8 mouse cellular contexts compared by ENCODE assay signal in genomic region chr10:82985700-82986131, GRCm38 (mm10). TPM values are rescaled to one million over a fixed set of nuclear protein-coding genes. Genes with fewer than 3 reads are reported as not detected.
DNase-seq lines count a peak whose midpoint lies in the region; ATAC-seq lines count a peak whose summit lies in the region.

No protein-coding gene starts in this region.

- WGBS in heart, embryonic 14.5 days: under 1% methylated on average over 32 of the region's 32 CpGs
- WGBS in liver, embryonic 16.5 days (ENCODE audit: insufficient replicate concordance): 0% methylated on average over 32 of the region's 32 CpGs

- ATAC-seq in heart, embryonic 14.5 days (ENCODE audit: insufficient number of reproducible peaks, insufficient read depth, low FRiP score, low read depth): 0 out of 2 replicates have a peak, but pooled peaks have one; percentile 0
- peak; percentile 50 for ATAC-seq in liver, embryonic 16.5 days (ENCODE audit: low read depth)

- H3K9ac ChIP-seq in heart, embryonic 14.5 days (ENCODE audit: low read length): peak overlapping the region; percentile 83
- peak overlapping the region; percentile 87 for H3K9ac ChIP-seq in liver, embryonic 16.5 days (ENCODE audit: low read depth, low read length)

- peaks cover 20% of the 10 kb centered on the region for H3K27me3 ChIP-seq in heart, embryonic 14.5 days (ENCODE audit: control insufficient read depth, insufficient read depth, low read length)
- peaks cover 31% of the 10 kb centered on the region for H3K27me3 ChIP-seq in liver, embryonic 16.5 days (ENCODE audit: control insufficient read depth, insufficient read depth, low read depth, low read length)

- H3K4me3 ChIP-seq in heart, embryonic 14.5 days (ENCODE audit: control insufficient read depth in 1 of 2, insufficient read depth in 1 of 2, low read depth in 1 of 2, low read length in 2 of 2): peak overlapping the region; percentile 61 to 85
- H3K4me3 ChIP-seq in liver, embryonic 16.5 days (ENCODE audit: low read depth, low read length): peak overlapping the region; percentile 85

- H3K4me2 ChIP-seq in heart, embryonic 14.5 days (ENCODE audit: low read length): peak overlapping the region; percentile 81
- peak overlapping the region; percentile 96 for H3K4me2 ChIP-seq in liver, embryonic 16.5 days (ENCODE audit: low read depth, low read length)

- H3K27ac ChIP-seq in heart, embryonic 14.5 days (replicated peaks in 1 of 2; ENCODE audit: control insufficient read depth in 1 of 2, insufficient read depth in 1 of 2, low read depth in 2 of 2, low read length in 2 of 2): peak overlapping the region; percentile 64 to 79
- peak overlapping the region; percentile 87 for H3K27ac ChIP-seq in liver, embryonic 16.5 days (ENCODE audit: low read length)

- DNase-seq in A20 (ENCODE audit: low read depth, low spot score) (peak; percentile 76), WW6 (ENCODE audit: low read depth, low spot score) (peak; percentile 28)
- peak; percentile 63 to 73 for DNase-seq in cerebellum, postnatal 36 days
- DNase-seq in kidney, postnatal 25 days: peak; percentile 61 to 68
- peak; percentile 19 for DNase-seq in ovary, postnatal 14 days (ENCODE audit: low spot score)
- DNase-seq in thymus, postnatal 36 days: peak; percentile 56 to 62

- H3K4me1 ChIP-seq in heart, embryonic 14.5 days (ENCODE audit: control insufficient read depth in 2 of 2, insufficient read depth in 2 of 2, low read length in 2 of 2): peaks cover 12 to 30% of the 10 kb centered on the region in 2 experiments
- H3K4me1 ChIP-seq in liver, embryonic 16.5 days (ENCODE audit: control insufficient read depth, low read depth, low read length): peaks cover 42% of the 10 kb centered on the region

- H3K36me3 ChIP-seq in heart, embryonic 14.5 days (ENCODE audit: control insufficient read depth, insufficient read depth, low read length): no peaks in the 10 kb centered on the region
- H3K36me3 ChIP-seq in liver, embryonic 16.5 days (ENCODE audit: control insufficient read depth, insufficient read depth): no peaks in the 10 kb centered on the region

- H3K9me3 ChIP-seq in heart, embryonic 14.5 days (ENCODE audit: control insufficient read depth, low read length): no peaks in the 10 kb centered on the region
- H3K9me3 ChIP-seq in liver, embryonic 16.5 days (replicated peaks; ENCODE audit: control insufficient read depth, low read length): no peaks in the 10 kb centered on the region

RNA-seq across cellular contexts. Expression of gene Chst11, which starts 0.4 kb away (rescaled TPM):
- 3.3 and 3.5 TPM in 2 replicates for polyA plus RNA-seq in heart, embryonic 14.5 days (2014; fragmentation: Nextera tagmentation; extraction: Ambion mirVana)
- 0.93 and 1.0 TPM in 2 replicates for polyA plus RNA-seq in liver, embryonic 16.5 days (2015; fragmentation: Nextera tagmentation; extraction: Ambion mirVana)

Comparison
In these comparisons a context has a peak if more than half of its experiments do, and no peak if none do; other contexts are left out.
1. Peak in every context shown above with its lines: DNase-seq, ATAC-seq, H3K4me3 ChIP-seq and H3K27ac ChIP-seq.
2. DNase-seq: peak in every context shown above with its lines; median percentile 76 in A20; 68 in cerebellum, postnatal 36 days; 64 in kidney, postnatal 25 days; 59 in thymus, postnatal 36 days; 28 in WW6; 19 in ovary, postnatal 14 days.